Mouse (Mus musculus): Measurements from ENCODE around the gene Lsm4.
A peak's percentile ranks its signal among the peaks of the same experiment; 100 is the strongest.

DNA sequence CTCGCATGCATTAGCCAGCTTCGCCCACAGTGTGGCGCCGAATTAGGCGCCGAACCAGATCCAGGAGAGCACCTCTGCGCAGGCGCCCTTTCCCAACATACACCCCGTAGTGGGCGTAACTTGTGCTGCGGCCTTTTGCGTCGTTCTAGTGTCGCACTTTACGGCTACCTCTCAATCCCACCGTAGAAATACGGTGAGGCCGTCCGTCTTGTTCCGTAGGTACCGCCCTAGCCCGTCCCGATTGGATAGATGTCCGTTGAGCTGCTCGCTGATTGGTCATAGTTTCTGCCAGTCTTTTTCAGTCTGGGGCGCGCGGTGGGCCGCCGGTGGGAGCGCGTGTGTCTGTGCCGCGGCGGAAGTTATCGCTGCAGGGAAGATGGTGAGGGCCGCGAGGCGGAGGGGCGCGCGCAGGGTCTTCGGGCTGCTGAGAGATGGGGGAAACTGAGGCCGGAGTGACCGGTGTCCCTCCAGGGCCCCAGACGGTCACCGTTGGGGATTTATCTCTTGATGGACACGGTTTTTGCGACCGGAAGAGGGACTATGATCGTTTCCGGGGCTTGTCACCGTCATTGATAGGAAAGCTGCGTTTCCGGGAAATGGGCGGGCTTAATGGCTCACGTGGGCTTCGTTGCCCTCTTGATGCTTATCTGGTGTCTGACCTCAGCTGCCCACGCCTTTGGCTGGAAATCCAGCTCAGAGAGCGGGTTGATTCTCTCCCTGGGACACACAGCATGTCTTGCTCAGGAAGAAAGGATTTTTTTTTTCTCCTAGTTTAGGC, at the start of gene Lsm4:
- TF ChIP-seq CTCF (IDR thresholded peaks at IDR 0.05; ENCODE audit: low read depth) (peak; percentile 95), EP300 (IDR thresholded peaks at IDR 0.05; ENCODE audit: low read depth) (peak; percentile 68)
